Mouse (Mus musculus): ENCODE data around the gene Plcxd1. TPM values are rescaled to one million over a fixed set of nuclear protein-coding genes. Genes with fewer than 3 reads are reported as not detected.
"Not testable (repeated sequence)": the region's sequence is repeated elsewhere in the genome, so short reads cannot be mapped to it uniquely, and the experiment has no call there.

Plcxd1 gene
- total RNA-seq, 2 experiments from 2014 or later = 2.8 to 3.7 TPM

- peak; percentile 40 to 41 for DNase-seq (ENCODE audit: low spot score in 2 of 2)
Observed at GRCm38 (mm10) chr5:110106901-110107564, 7.3 kb downstream of the Plcxd1 start.

GRCm38 (mm10) chr5:110107581-110108304, 8.0 kb downstream of the Plcxd1 start, which contains the start of gene Gtpbp6:
TSS of gene Gtpbp6 (minus strand) at chr5:110108197.
- DNase-seq (ENCODE audit: low spot score in 2 of 2) = peak; percentile 94 to 96

GRCm38 (mm10) chr5:110108305-110108628, 8.5 kb downstream of the Plcxd1 start:
- DNase-seq (ENCODE audit: low spot score in 2 of 2) = no peak

GRCm38 (mm10) chr5:110109991-110110441, 10.2 kb downstream of the Plcxd1 start, which contains the start of gene Zfp605:
TSS of gene Zfp605 (plus strand) at chr5:110110092.
- DNase-seq (ENCODE audit: low spot score in 2 of 2) = peak; percentile 94

GRCm38 (mm10) chr5:110122380-110122779, 22.6 kb downstream of the Plcxd1 start:
- not testable (repeated sequence) for DNase-seq (ENCODE audit: low spot score in 2 of 2)

GRCm38 (mm10) chr5:110135293-110136086, 35.7 kb downstream of the Plcxd1 start, which contains the start of gene Chfr:
TSS of gene Chfr (plus strand) at chr5:110135842.
- DNase-seq (ENCODE audit: low spot score in 2 of 2) = peak; percentile 99 to 100

GRCm38 (mm10) chr5:110136087-110136464, 36.3 kb downstream of the Plcxd1 start:
- DNase-seq (ENCODE audit: low spot score in 2 of 2) = no peak

- no peak for DNase-seq (ENCODE audit: low spot score in 2 of 2)
Observed at GRCm38 (mm10) chr5:110137816-110138215, 38.0 kb downstream of the Plcxd1 start.

GRCm38 (mm10) chr5:110139325-110139724, 39.6 kb downstream of the Plcxd1 start:
- no peak for DNase-seq (ENCODE audit: low spot score in 2 of 2)

GRCm38 (mm10) chr5:110140424-110140823, 40.7 kb downstream of the Plcxd1 start:
- no peak for DNase-seq (ENCODE audit: low spot score in 2 of 2)

GRCm38 (mm10) chr5:110142309-110142708, 42.5 kb downstream of the Plcxd1 start:
- DNase-seq (ENCODE audit: low spot score in 2 of 2) = no peak

GRCm38 (mm10) chr5:110143007-110143406, 43.2 kb downstream of the Plcxd1 start:
- no peak for DNase-seq (ENCODE audit: low spot score in 2 of 2)

Other genes with a start within 250 kb of the Plcxd1 start
- gene Gm15446, start 176.6 kb upstream of the Plcxd1 start, total RNA-seq (2021) = 10 to 100 TPM; 38.3 to 39.0 TPM
- 10 to 100 TPM; 49.6 to 57.0 TPM for gene Zfp932, start 103.4 kb upstream of the Plcxd1 start, total RNA-seq (2021)
- gene Gm17655, start 27.5 kb upstream of the Plcxd1 start, total RNA-seq (2021) = 1 to 10 TPM; 6.3 to 7.8 TPM
- under 1 TPM; 0.48 to 0.62 TPM for gene Gm35315, start 5.5 kb upstream of the Plcxd1 start, total RNA-seq (2021)
- 10 to 100 TPM; 76.3 to 84.0 TPM for gene Gtpbp6, start 8.2 kb downstream of the Plcxd1 start, total RNA-seq (2021)
- gene Zfp605, start 10.1 kb downstream of the Plcxd1 start, total RNA-seq (2021) = 10 to 100 TPM; 15.5 to 16.5 TPM
- 10 to 100 TPM; 66.3 to 67.1 TPM for gene Chfr, start 35.9 kb downstream of the Plcxd1 start, total RNA-seq (2021)
- 10 to 100 TPM; 44.1 to 46.2 TPM for gene Golga3, start 76.7 kb downstream of the Plcxd1 start, total RNA-seq (2021)
- gene Ankle2, start 131.0 kb downstream of the Plcxd1 start, total RNA-seq (2021) = 10 to 100 TPM; 33.2 to 33.9 TPM
- gene Pgam5, start 169.9 kb downstream of the Plcxd1 start, total RNA-seq (2021) = 10 to 100 TPM; 64.7 to 68.3 TPM
- 10 to 100 TPM; 11.2 to 12.0 TPM for gene Pxmp2, start 186.2 kb downstream of the Plcxd1 start, total RNA-seq (2021)
- gene Pole, start 186.3 kb downstream of the Plcxd1 start, total RNA-seq (2021) = 1 to 10 TPM; 3.4 to 3.9 TPM
- under 1 TPM; 0.46 to 0.79 TPM for gene P2rx2, start 243.2 kb downstream of the Plcxd1 start, total RNA-seq (2021)
- not detected for gene Lrcol1, start 244.8 kb downstream of the Plcxd1 start, total RNA-seq (2021)

Data from layer of hippocampus, postnatal 14 days (tissue).